Mouse (Mus musculus) CH12.LX (cell line): ENCODE measurements around the gene Trmt10b. TPM values are rescaled to one million over a fixed set of nuclear protein-coding genes. Genes with fewer than 3 reads are reported as not detected.
A peak's percentile ranks its signal among the peaks of the same experiment; 100 is the strongest.

Source experiments
- DNase-seq: peaks from one replicate; pipeline ENCODE4 v3.0.0-alpha.2; 2013; ENCODE audit errors: extremely low read depth
- H3K27ac ChIP-seq: 2 replicates; pipeline ENCODE4 v1.5.1; 2012; ENCODE audit warnings: low read depth, mild to moderate bottlenecking, control low read depth, moderate library complexity; ENCODE audit not compliant: insufficient read depth
- H3K27me3 ChIP-seq: replicated peaks from 2 replicates; pipeline ENCODE3; 2012; ENCODE audit warnings: inconsistent platforms
- H3K36me3 ChIP-seq, 2 experiments: replicated peaks in 1 of 2; 2 replicates each; pipeline versions ENCODE3 to v1.6.1; 2012; ENCODE audit warnings: inconsistent platforms in 1 of 2, low read length in 1 of 2, mild to moderate bottlenecking in 1 of 2, mixed read lengths in 1 of 2, moderate library complexity in 1 of 2; ENCODE audit not compliant: control insufficient read depth in 1 of 2, insufficient read depth in 1 of 2
- H3K4me1 ChIP-seq, 2 experiments: 2 replicates each; pipeline ENCODE4 v1.6.1; 2012; ENCODE audit warnings: inconsistent platforms in 1 of 2, moderate library complexity in 1 of 2; ENCODE audit not compliant: insufficient read depth in 2 of 2, control insufficient read depth in 1 of 2
- H3K4me2 ChIP-seq: 2 replicates; pipeline ENCODE4 v1.6.1; 2012; ENCODE audit warnings: low read depth, mild to moderate bottlenecking, control low read depth; ENCODE audit not compliant: poor library complexity, insufficient read depth, severe bottlenecking
- H3K4me3 ChIP-seq, 3 experiments: fragments of 150-350 bp in 1 of 3; sonication (generic) in 1 of 3; replicated peaks in 1 of 3; 2 replicates each; pipeline versions ENCODE3 to v1.5.1; 2011 to 2012; ENCODE audit warnings: low read depth in 2 of 3, low read length in 2 of 3, mild to moderate bottlenecking in 2 of 3, moderate library complexity in 2 of 3, control low read depth in 1 of 3, improper control_type of control experiment in 1 of 3, inconsistent platforms in 1 of 3, mixed read lengths in 1 of 3; ENCODE audit not compliant: poor library complexity in 1 of 3
- H3K79me2 ChIP-seq: replicated peaks from 2 replicates; pipeline ENCODE4 v1.6.1; 2012; ENCODE audit warnings: mild to moderate bottlenecking, moderate library complexity; ENCODE audit not compliant: control insufficient read depth, poor library complexity, insufficient read depth, severe bottlenecking; ENCODE audit errors: extremely low read depth
- H3K9ac ChIP-seq: 2 replicates; pipeline ENCODE4 v1.6.1; 2012; ENCODE audit warnings: low read depth, mild to moderate bottlenecking, control low read depth, moderate library complexity; ENCODE audit not compliant: insufficient read depth
- H3K9me3 ChIP-seq: replicated peaks from 2 replicates; pipeline ENCODE3; 2012; ENCODE audit warnings: low read length, inconsistent platforms, mixed read lengths
- CTCF ChIP-seq, 2 experiments: IDR thresholded peaks in 1 of 2; conservative IDR thresholded peaks in 1 of 2; 2 replicates each; pipeline ENCODE4 v1.5.1; 2011 to 2012; ENCODE audit warnings: low read depth in 2 of 2, low read length in 2 of 2, improper control_type of control experiment in 1 of 2, inconsistent platforms in 1 of 2, mild to moderate bottlenecking in 1 of 2, moderate library complexity in 1 of 2
- JUN ChIP-seq: IDR thresholded peaks from 2 replicates; pipeline ENCODE4 v1.6.1; 2011; ENCODE audit warnings: low read depth, mild to moderate bottlenecking, low read length, improper control_type of control experiment, moderate library complexity; ENCODE audit not compliant: insufficient read depth
- KAT2A ChIP-seq: IDR thresholded peaks from 2 replicates; pipeline ENCODE4 v1.6.1; 2012; ENCODE audit warnings: low read length, improper control_type of control experiment, inconsistent platforms; ENCODE audit not compliant: insufficient replicate concordance
- MAFK ChIP-seq: IDR thresholded peaks from 2 replicates; pipeline ENCODE4 v1.6.1; 2011; ENCODE audit warnings: low read length, improper control_type of control experiment; ENCODE audit not compliant: insufficient replicate concordance
- MAX ChIP-seq: IDR thresholded peaks from 2 replicates; pipeline ENCODE4 v1.6.1; 2011; ENCODE audit warnings: low read length, improper control_type of control experiment
- MAZ ChIP-seq: IDR thresholded peaks from 2 replicates; pipeline ENCODE4 v1.6.1; 2012; ENCODE audit warnings: low read depth, mild to moderate bottlenecking, inconsistent platforms, low read length, improper control_type of control experiment, moderate library complexity
- MYC ChIP-seq: IDR thresholded peaks from 2 replicates; pipeline ENCODE4 v1.6.1; 2011; ENCODE audit warnings: low read depth, mild to moderate bottlenecking, improper control_type of control experiment, low read length
- NELFE ChIP-seq: IDR thresholded peaks from 2 replicates; pipeline ENCODE4 v1.6.1; 2011; ENCODE audit warnings: low read depth, low read length, improper control_type of control experiment
- PAX5 ChIP-seq: IDR thresholded peaks from 2 replicates; pipeline ENCODE4 v1.6.1; 2012; ENCODE audit warnings: low read length, inconsistent platforms, mixed read lengths
- RAD21 ChIP-seq: IDR thresholded peaks from 2 replicates; pipeline ENCODE4 v1.6.1; 2011; ENCODE audit warnings: low read depth, mild to moderate bottlenecking, low read length, improper control_type of control experiment, moderate library complexity
- SMC3 ChIP-seq: IDR thresholded peaks from 2 replicates; pipeline ENCODE4 v1.6.1; 2011; ENCODE audit warnings: low read depth, low read length, improper control_type of control experiment
- TCF12 ChIP-seq: IDR thresholded peaks from 2 replicates; pipeline ENCODE4 v1.6.1; 2014; ENCODE audit warnings: low read depth, mild to moderate bottlenecking, inconsistent platforms, low read length, improper control_type of control experiment
- UBTF ChIP-seq: IDR thresholded peaks from 2 replicates; pipeline ENCODE4 v1.6.1; 2012; ENCODE audit warnings: low read depth, mild to moderate bottlenecking, inconsistent platforms, low read length, improper control_type of control experiment, moderate library complexity
- USF1 ChIP-seq: IDR thresholded peaks from 2 replicates; pipeline ENCODE4 v1.6.1; 2014; ENCODE audit warnings: low read depth, mild to moderate bottlenecking, inconsistent platforms, low read length, improper control_type of control experiment
- USF2 ChIP-seq: conservative IDR thresholded peaks from 2 replicates; pipeline ENCODE4 v1.6.1; 2011; ENCODE audit warnings: low read depth, low read length, improper control_type of control experiment
- ZC3H11A ChIP-seq: IDR thresholded peaks from 2 replicates; pipeline ENCODE4 v1.6.1; 2012; ENCODE audit warnings: low read depth, mild to moderate bottlenecking, inconsistent platforms, low read length, improper control_type of control experiment
- ZMIZ1 ChIP-seq: IDR thresholded peaks from 2 replicates; pipeline ENCODE4 v1.6.1; 2012; ENCODE audit warnings: low read depth, mild to moderate bottlenecking, inconsistent platforms, low read length, improper control_type of control experiment
- ZNF384 ChIP-seq: IDR thresholded peaks from 2 replicates; pipeline ENCODE4 v1.6.1; 2012; ENCODE audit warnings: low read depth, low read length, improper control_type of control experiment, inconsistent platforms
- dilution Hi-C: fragments of 300-500 bp; cut with MboI; formaldehyde crosslinking; loops from 2 replicates; pipeline ENCODE4 v1.14.3; 2020; ENCODE audit warnings: low sequenced_read_pairs; ENCODE audit not compliant: extremely low pct_unique_long_range_greater_than_20kb, extremely low pct_ligation_motif_present
- in situ Hi-C: fragments of 300-500 bp; cut with MboI; formaldehyde crosslinking; loops from 3 replicates; pipeline ENCODE4 v1.14.3; 2019; ENCODE audit warnings: low sequenced_read_pairs, low pct_ligation_motif_present, low pct_unique_long_range_greater_than_20kb, mixed read lengths
- polyA plus RNA-seq: library from polyadenylated mRNA; unstranded; fragments of >175 nt; gene quantifications from 2 replicates; pipeline ENCODE4 v1.2.1, GENCODE M21; 2012; ENCODE audit warnings: low read depth; ENCODE audit not compliant: insufficient read length
- total RNA-seq, 2 experiments: library from RNA; depleted of rRNA; stranded (reverse); fragments of 300-350 nt in 1 of 2; fragments of >200 nt in 1 of 2; gene quantifications; 2 replicates each; pipeline ENCODE4 v1.2.3; 2012 to 2014

Trmt10b gene
- total and polyA plus RNA-seq, 3 experiments: 7.6 to 13.4 (median 9.5) TPM

DNA sequence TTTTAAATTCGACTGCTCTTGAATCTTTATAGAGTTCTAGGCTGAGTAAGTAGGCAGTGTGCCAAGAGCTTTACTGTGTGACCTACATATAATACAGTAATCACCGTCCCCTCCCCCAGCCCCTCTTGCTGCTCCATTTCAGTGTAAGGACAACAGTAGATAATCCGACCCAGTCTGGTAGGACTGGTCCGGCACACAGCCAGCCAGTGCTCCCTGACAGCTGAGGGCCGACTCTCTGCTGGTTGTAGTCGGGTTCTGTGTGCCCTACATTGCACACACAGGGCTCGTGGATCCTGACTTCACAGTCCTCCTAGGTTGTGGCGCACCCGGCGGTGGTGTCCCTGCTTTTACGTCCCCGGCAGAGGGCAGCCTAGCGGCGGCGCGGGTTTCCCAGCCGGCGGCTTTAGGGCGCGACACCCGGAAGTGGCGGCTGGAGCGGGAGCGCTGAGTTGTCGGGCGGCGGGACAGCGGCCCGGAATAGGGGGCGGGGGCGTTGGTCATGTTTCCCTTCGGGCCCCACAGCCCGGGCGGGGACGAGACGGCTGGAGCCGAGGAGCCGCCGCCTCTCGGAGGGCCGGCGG lies 44.8 kb downstream of the Trmt10b start, which contains the start of gene Dcaf10 (continued):
- TF ChIP-seq SMC3 (peak; percentile 20), CTCF (conservative IDR thresholded peaks at IDR 0.05 in 1 of 2, IDR thresholded peaks at IDR 0.05 in 1 of 2; ENCODE audit: low read depth in 2 of 2, low read length in 2 of 2) (peak in 1 of 2 experiments; percentile 58; a peak in 2 of 4 replicates), USF1 (no peak), MAFK (no peak), ZMIZ1 (peak; percentile 93), JUN (no peak), PAX5 (no peak), ZC3H11A (no peak), ZNF384 (0 out of 2 replicates have a peak, but pooled peaks have one; percentile 12), MAZ (peak; percentile 85)

DNA sequence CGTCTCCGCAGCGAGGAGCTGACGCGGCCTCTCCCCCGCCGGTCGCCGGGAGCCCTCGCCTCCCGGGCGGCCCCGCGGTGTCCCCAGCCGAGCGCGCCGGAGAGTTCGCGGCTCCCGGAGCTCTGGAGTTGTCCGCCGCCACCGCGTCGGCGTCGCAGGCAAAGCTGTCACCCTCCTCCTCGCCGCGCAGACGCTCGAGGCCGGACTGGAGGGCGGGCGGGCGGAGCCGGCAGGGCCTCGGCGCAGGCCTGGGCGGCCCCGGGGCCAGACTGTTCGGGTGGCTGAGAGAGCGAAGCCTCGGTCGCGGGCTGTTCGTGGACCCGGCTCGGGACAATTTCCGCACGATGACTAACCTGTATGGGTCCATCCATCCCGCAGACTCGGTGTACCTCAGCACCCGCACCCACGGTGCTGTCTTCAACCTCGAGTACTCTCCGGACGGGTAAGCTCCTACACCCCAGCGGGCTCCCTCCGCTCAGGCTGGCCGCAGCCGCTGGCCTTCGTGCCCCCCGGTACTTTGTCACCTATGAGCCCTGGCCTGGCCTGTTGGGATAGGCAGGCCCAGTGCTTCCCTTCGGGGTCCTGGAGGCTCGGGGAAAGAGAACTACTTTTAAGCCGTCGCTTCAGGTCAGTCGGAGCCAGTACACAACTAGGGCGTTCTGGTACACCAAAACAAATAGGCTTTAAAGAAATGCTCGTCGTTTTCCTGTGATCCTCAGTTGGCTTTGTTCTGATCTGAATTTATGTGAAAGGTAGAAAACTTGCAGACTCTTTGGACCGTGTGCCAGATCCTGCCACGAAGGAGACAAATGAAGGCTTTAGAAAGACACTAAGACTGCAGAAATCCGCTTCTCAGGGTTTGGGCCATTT lies 45.6 kb downstream of the Trmt10b start, which contains the start of gene Exosc3:
Gene Exosc3, minus strand, starts transcription at position 447 of the 870 bp plus-strand sequence.
- in situ Hi-C loops: no loop called here
- Histone ChIP-seq H3K4me1 (peaks cover 5 to 23% of the 10 kb centered on the region in 2 experiments), H3K4me3 (peak within 1 kb of the TSS; percentile 86 to 95 (median 91)), H3K9me3 (no peaks in the 10 kb centered on the region), H3K27me3 (no peaks in the 10 kb centered on the region)
- DNase-seq: peak; percentile 20
- dilution Hi-C loops: no loop called here
- TF ChIP-seq NELFE (no peak), TCF12 (no peak), MAFK (no peak), UBTF (peak; percentile 95), USF2 (no peak)
- TF ChIP-seq, all 38 proteins: peak for 1
- Histone ChIP-seq H3K4me2 (peak within 1 kb of the TSS; percentile 82), H3K9ac (peak within 1 kb of the TSS; percentile 87), H3K79me2 (peaks cover 20% of the 10 kb centered on the region), H3K36me3 (peaks cover 6 to 19% of the 10 kb centered on the region in 2 experiments), H3K27ac (peak within 1 kb of the TSS; percentile 49; the same call in 1 of the 2 replicates)

DNA sequence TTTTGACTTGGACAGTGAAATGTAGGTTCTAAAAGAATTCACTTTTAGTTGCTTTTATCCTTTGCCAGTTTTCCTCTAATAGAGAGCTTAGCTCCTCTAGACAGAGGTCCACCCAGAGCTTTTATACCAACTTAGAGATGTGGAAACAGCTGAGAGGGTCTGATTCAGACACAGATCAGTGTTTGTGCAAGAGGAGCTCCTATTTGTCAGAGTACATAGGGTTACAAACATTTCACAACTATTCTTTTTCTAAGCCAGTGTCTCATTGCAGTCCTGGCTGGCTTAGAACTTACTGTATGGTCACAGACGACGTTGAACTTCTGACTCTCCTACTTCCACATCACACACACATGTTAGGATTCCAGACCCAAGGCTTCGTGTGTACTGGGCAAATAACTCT lies 59.7 kb downstream of the Trmt10b start:
- in situ Hi-C loops: no loop called here
- no peak overlapping the region for H3K4me2 ChIP-seq

More for the DNA sequence above, 59.7 kb downstream of the Trmt10b start:
- no peak overlapping the region for H3K4me3 ChIP-seq
- TF ChIP-seq MYC (no peak), MAX (no peak), UBTF (no peak), RAD21 (no peak), JUN (no peak), KAT2A (no peak), CTCF (conservative IDR thresholded peaks at IDR 0.05 in 1 of 2, IDR thresholded peaks at IDR 0.05 in 1 of 2; ENCODE audit: low read depth in 2 of 2, low read length in 2 of 2) (no peak), TCF12 (no peak)
- TF ChIP-seq, all 38 proteins: peak for 0
- no peak overlapping the region for H3K27ac ChIP-seq
- H3K9ac ChIP-seq: no peak overlapping the region
- H3K36me3 ChIP-seq: peaks cover 8 to 64% of the 10 kb centered on the region in 2 experiments
- no peaks in the 10 kb centered on the region for H3K79me2 ChIP-seq
- DNase-seq: no peak
- dilution Hi-C loops: no loop called here
- H3K27me3 ChIP-seq: no peaks in the 10 kb centered on the region
- no peaks in the 10 kb centered on the region for H3K4me1 ChIP-seq
- H3K9me3 ChIP-seq: no peaks in the 10 kb centered on the region
